Mouse (Mus musculus) Muller cell, postnatal 12 days (primary cell): ENCODE measurements around the gene Fbxo41.
"Not testable (repeated sequence)": the region's sequence is repeated elsewhere in the genome, so short reads cannot be mapped to it uniquely, and the experiment has no call there.

Experiments used
- DNase-seq: peaks from one replicate; pipeline ENCODE4 v3.0.0-alpha.2; 2015; ENCODE audit errors: inconsistent ontology term

Fbxo41 gene

DNA sequence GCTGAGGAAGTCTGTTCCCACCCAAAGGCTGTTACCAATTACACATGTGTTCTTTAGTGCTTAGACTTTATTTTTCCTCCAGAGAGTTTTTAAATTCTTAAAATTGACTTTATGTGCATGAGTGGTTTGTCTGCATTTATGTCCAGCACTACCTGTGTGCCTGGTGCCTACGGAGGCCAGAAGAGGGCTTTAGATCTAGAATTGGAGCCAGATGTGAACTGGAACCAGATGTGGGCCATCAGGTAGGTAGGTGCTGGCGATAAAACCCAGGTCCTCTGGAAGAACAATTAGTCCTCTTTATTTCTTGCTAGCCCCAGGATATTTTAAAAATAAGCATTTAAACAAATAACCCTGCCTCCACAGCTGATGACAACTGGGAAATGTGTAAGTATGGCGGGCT lies 11.2 kb downstream of the Fbxo41 start:
- DNase-seq = no peak

- DNase-seq = no peak
Observed at GRCm38 (mm10) chr6:85490252-85490651, 12.5 kb downstream of the Fbxo41 start.

GRCm38 (mm10) chr6:85489717-85490116 lies 13.1 kb downstream of the Fbxo41 start:
- DNase-seq = no peak

DNA sequence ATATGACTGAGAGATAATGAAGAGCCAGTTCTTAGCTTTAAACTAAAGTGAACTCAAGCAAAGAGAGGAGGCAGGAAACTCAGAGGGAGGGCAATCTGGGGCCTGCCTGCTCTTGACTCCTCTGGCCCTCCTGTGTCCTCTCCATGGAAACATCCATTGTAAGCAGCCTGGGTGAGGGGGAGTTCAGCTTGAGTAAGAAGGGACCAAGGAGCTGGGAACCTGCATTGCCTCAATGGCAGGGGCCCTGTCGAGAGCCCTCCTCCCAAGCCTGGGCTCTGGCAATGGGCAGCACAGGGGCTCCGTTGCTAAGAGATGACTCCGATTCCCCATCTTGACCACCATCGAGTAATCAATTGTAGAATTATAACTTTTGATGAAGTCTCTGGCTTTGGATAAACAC lies 14.3 kb downstream of the Fbxo41 start:
- no peak for DNase-seq

- DNase-seq = no peak
Observed at GRCm38 (mm10) chr6:85485738-85486137, 17.1 kb downstream of the Fbxo41 start.

DNA sequence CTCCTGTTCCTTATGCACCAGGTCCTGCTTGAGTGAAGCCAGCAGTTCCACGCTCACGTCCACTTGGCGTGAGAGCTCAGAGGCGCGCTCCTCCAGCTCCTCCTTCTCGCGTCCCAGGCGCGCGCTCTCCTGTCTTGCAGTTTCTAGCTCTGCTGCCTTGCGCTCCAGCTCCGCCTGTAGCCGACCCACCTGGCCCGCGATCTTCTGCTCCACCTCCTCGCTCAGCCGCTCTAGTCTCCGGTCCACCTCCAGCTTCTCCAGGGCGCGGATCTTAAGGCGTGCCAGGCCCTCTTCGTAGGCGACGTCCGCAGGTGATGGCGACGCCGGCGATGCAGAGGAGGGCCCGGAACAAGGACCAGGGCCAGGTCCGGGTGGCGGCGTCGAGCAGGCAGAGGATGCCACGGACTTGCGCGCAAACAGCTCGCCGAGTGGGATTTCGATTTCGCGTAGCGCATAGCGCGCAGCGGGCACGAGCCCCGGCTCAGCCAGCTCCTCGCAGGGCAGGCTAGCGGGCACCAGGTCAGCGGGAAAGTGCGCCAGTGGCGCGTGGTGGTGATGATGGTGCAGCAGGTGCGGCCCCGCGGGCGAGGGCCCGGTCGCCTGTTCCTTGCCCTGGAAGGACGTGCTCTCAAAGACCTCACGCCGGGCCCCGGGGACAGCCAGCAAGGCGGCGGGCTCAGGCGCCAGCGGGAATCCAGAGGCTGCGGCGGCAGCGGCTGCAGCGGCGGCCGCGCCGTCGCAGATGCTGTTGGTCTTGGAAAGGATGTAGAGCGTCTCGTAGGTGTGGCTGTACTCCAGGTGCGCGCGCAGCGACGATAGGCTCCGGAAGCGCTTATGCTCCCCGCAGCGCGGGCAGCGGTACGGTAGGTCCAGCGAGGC lies 18.7 kb downstream of the Fbxo41 start:
- peak; percentile 6 for DNase-seq

- DNase-seq = no peak
Observed at GRCm38 (mm10) chr6:85480685-85481084, 22.1 kb downstream of the Fbxo41 start.

DNA sequence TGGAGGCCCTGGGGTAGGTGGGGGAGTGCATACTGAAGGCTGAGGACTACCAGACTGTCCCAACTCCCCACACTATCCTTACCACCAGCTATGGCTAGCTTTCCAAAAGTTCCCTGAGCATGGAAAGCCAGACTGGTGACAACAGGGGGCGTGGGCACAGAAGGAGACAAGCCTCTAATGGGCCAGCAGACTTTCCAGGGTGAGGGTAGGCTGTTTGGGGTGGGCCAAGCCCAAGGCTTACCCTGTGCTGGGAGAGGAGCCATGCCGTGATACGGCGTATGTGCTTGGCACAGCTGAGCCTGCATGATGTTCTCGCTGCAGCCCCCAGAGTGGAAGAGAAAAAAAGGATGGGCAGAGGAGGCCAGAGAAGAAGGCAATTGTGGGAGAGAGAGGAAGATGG lies 22.8 kb downstream of the Fbxo41 start:
- DNase-seq = no peak

GRCm38 (mm10) chr6:85478416-85478815 lies 24.4 kb downstream of the Fbxo41 start:
- no peak for DNase-seq

DNA sequence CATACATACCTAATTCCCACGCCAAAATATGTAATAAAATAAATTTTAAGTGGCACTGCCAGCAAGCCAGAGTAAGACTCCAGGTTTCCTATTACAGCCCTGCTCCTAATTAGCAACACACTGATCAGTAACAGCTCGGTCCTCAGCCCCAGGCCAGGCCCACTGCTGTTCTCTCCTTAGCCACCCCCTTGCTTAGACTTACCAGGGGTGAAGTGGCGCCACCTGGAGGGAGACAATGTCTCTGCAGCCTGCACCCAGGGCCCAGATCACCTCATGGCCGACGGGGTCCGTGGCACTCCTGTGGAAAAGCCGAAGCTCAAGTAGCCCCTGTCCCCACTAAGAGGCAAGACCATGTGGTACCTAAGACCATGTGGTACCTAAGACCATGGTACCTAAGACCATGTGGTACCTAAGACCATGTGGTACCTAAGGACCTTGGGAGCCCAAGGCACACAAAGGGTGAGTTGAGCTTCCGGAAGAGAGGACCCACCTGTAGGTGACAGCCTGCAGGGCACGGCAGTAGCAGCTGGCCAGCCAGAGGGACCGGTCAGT lies 25.4 kb downstream of the Fbxo41 start:
- DNase-seq = no peak

GRCm38 (mm10) chr6:85475581-85475980 lies 27.2 kb downstream of the Fbxo41 start:
- DNase-seq = no peak

- no peak for DNase-seq
Observed at GRCm38 (mm10) chr6:85472542-85472941, 30.3 kb downstream of the Fbxo41 start.

DNA sequence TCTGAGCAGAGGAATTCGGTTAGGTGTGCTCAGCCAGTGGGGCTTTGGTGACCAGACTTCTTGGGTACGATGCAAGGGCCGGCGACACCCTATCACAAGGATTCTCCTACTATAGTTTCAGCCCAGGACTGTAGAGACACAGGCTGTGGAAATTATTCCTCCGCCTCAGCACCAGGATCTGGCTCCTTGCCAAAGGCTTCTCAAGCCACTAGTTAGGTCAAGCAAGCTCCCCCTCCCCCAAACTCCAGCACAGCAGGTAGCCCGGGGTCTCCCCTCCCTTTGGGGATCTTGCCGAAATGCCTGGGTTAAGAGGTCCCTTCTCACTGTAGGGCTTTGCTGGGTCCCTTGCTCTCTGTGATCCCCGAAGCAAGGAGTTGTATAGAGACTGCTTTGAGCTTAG lies 30.8 kb downstream of the Fbxo41 start:
- no peak for DNase-seq

GRCm38 (mm10) chr6:85469660-85470430 lies 32.9 kb downstream of the Fbxo41 start:
- no peak for DNase-seq

DNA sequence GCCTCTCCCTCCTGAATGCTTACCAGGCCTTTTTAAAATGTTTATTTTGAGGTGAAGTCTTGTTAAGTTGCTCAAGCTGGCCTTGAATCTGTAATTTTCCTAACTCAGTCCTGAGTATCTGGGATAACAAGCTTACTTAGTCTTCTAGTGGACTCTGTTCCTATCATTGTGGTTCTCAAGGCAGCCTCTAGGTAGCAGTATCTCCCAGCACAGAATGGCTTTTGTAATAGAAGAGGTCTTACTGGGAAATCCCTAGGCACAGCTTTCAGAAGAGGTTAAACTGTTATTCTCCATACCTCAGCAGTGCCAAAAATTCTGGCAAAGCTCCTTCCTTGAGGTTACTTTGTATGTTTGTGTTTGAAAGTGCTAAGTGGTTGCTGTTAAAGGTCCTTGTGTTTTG lies 37.4 kb downstream of the Fbxo41 start:
- no peak for DNase-seq

GRCm38 (mm10) chr6:85459621-85460020 lies 43.2 kb downstream of the Fbxo41 start:
- DNase-seq = no peak

- peak; percentile 34 for DNase-seq
Observed at GRCm38 (mm10) chr6:85452816-85453215, 50.0 kb downstream of the Fbxo41 start.

DNA sequence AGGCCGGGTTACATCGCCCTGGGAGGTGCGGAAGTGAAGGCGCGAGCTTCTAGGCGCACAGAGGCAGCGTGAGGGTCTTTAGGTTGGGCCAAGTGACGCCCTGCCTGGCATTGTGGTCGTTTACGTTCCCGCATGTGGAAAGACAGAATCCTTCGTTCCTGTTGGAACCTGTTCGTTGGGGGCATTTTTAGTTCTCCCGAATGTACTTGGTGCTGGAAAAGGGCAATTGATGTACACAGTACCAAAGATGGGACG lies 50.5 kb downstream of the Fbxo41 start:
- no peak for DNase-seq

GRCm38 (mm10) chr6:85451664-85452410 lies 51.0 kb downstream of the Fbxo41 start, which contains the start of gene Pradc1:
Gene Pradc1 (minus strand): TSS chr6:85451970.
- DNase-seq = peak; percentile 98

DNA sequence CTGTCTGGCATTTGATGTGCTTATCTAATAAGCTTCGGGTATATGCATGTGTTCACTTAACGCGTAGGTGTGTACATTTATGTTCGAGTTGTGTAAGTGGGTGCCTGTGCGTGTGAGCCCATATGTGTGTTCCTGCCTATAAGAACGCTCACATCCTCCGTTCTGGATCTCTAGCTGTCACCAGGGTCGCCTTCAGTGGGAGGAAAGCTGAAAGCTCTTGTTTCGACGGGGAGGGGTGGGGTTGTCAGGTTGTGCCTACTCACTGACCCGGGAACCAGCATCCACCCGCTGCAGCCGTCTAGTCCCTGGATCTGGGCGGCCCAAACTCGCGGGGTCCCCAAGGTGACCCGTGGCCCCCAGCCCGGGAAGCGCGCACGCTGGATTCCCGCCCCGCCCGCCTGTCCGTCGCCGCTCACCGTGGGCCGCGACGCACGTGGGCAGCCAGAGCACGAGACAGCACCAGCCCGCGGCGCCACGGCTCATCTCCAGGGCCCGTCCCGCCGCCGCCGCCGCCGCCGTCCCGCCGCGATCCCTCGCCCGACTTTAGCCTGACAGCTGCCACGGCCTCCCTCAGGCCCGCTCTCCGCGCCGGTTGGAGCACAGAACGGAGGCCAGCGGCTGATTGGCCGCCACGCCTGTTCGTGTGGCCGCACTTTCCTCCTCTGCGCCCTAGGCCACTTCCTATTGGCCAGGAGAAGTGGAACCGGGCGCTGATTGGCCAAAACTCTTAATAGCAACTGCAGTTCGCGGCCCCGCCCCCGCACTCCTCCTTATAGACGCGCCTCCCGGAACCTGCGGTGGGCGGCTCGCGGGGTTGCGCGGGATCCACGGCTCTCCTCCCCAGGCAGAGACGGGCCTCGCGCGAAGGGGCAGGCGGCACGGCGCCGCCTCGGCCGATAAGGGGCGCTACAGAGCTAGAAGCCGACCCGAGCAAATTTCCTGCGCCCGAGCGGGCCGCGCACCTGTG lies 51.8 kb downstream of the Fbxo41 start, which contains the start of gene Cct7:
Cct7 (plus strand) TSS at position 818 of the 967 bp plus-strand sequence.
- DNase-seq = peak; percentile 100

DNA sequence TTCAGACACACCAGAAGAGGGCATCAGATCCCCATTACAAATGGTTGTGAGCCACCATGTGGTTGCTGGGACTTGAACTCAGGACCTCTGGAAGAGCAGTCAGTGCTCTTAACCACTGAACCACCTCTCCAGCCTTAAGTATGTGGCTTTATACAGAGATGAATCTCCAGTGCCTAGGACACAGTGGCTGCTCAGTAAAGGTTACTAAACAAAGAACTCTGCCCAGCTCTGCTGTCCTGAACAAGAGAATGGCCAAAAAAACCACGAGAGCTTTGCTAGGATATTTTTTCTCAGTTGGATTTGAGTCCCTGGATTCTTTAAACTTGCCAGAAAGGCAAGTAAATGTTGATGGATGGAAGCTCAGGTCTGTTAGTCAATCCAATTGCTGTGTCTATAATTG lies 52.7 kb downstream of the Fbxo41 start:
- not testable (repeated sequence) for DNase-seq
